Mouse (Mus musculus) gonadal fat pad, adult 2 months (tissue): Measurements from ENCODE around the gene Cklf. TPM values are rescaled to one million over a fixed set of nuclear protein-coding genes. Genes with fewer than 3 reads are reported as not detected.
"Not testable (repeated sequence)": the region's sequence is repeated elsewhere in the genome, so short reads cannot be mapped to it uniquely, and the experiment has no call there.

Experiments
- DNase-seq: peaks from one replicate; pipeline ENCODE4 v3.0.0-alpha.2; 2012; ENCODE audit warnings: low read depth
- polyA plus RNA-seq: library from polyadenylated mRNA; depleted of rRNA; stranded (reverse); fragments of >200 nt; gene quantifications from 2 replicates; pipeline ENCODE4 v1.2.3, GENCODE M21; 2012; rRNA removed

Cklf gene
- 15.9 and 19.9 TPM in 2 replicates for polyA plus RNA-seq

DNA sequence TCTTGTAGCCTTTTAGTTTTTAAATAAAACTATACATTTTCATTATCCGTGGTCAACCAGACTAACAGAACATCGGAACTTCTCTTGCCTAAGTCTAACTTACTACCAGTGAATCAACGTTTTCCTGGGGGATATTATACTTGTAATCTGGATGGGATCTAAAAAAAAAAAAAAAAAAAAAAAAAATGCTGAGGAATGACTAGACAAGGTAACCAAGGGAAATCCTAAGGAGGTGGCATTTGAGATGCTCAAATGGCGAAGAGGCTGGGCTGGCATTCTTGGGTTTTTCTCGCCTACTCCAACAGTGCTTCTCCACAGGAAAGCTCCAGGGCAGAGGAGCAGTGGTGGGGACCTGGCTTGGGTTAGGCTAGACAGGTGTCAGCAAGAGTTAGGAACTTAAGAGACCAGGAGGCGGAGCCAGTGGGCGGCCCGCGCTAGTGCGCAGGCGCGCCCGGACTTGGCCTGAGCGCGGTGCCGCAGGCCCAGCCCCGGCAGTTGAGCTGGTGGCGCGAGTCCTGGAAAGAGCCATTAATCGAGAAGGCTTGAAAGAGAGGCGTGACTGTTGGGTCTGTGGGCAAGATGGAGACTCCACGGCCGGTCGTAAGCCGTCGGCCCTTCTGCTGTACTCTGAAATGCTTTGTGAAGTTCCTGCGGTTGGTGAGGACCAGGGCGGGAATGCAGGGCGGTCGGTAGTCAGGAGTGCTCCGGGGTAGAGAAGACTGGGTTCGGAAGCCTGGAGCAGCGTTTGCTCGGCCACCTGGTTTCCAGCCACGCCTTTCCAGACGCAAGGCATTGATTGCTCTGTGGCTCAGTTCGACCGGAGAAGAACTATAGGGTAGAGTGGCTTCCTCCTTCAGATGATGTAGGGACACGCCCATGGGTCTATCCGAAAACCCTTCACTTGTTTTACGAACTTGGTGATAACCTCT, at the start of gene Cklf:
TSS of gene Cklf (plus strand) at position 423 of the 929 bp plus-strand sequence.
- no peak for DNase-seq

DNA sequence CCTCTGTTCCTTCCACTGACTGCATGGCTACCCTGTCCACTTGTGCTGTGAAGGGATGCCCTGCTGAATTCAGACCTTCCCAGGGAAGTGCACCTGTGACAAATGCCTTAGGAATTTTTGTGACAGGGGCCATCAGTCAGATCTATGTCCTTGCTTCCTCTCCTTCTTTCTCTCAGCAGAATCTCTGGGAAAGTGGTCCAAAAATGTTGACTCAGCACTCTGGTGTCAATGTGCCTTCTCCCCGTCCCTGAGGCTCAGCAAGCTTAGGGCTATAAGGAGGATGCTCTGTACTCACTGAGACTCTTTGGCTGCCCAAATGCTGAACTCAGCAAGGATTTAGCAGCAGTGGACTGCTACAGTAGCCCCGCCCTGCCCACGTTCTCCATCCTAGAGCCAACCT, 49.0 kb upstream of the Cklf start:
- no peak for DNase-seq

DNA sequence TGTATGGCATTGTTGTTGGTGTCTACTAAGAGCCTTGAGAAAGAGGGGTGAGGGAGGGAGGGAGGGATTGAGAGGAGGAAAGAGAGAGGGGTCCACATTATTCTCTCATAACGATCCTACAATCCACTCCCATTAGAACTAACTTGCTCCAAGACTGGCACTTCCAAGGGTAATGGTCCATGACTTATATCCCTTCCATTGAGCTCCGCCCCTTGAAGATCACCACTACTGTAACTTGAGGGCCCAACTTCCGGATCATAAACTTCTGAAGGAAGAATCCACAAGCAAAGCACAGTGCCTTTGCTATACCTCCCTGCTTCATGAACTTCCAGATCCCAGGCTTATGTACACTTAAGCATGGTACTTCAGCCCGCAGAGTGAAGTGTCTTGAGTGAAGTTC, 48.3 kb upstream of the Cklf start:
- no peak for DNase-seq

DNA sequence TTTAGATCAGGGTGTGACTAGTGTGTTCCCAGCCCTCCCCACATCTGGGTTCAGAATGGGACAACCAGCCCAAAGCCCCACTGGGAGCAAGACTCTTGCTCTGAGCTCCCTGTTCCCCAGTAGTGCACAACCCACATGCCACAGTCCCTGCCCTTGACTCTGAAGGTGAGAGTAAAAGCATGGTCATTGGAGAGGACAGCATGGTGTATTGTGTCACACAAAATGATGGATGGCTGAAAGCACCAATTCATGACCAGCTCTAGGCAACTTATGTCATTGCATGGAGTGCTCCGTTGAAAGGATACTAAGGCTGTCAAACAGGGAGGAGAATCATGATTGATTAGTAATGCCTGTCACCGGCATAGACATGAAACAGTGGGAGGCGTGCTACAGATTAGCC, 45.4 kb upstream of the Cklf start:
- no peak for DNase-seq

DNA sequence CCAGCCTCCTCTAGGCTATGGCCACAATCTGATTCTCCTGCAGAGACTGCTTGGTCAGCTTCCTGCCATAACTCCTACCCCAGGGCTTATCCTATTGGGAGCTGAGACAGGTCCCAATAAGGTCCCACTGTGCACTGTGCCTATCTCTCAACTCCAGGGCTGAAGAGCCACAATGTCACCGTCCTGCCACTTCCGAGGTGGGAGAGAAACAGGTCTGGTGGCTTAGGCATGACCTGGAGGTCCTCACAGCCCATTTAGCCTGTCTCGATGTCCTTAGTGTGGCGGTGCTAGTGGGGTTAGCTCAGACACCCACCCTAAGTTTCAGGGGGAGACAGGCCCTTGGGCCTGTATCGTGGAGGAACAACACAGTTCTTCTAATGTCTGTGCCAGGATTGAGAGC, 33.1 kb upstream of the Cklf start:
- no peak for DNase-seq

DNA sequence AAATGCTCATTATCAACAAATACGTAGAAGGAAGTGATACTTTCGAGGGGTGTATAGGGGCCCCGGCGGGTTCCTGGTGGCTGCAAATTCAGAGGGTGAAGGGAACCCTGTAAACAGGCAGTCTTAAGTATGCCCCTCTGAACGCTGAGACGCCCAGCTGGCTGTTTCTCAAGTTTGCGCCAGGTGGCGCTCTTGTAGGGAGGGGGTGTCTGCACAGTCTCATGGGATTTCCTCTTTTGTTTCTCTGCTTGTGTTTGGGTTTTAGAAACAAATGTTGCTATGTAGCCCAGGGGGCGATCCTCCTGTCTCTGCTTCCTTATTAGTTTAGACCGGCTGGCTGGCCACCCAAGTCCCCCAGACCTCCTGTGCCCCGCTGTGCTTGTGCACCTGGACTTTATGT, 31.6 kb upstream of the Cklf start:
- DNase-seq: no peak

DNA sequence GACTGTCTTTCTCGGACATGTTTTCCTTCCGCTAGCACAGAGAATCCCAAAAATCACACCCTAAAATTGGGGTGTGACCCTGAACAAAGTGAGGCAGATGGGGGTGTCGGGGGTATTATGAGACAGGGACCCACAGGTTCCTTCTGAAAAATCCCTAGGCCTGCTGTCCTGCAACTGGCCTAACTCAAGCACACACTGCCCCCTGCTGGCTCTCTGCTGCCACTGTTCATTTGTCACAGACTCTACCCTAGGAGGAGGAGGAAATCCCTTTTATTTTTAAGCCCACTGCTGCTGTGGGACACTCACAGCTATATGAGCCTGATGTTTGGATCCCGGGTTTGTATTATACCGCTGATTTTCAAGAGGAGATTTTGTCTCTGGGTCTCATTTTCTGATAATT, 30.9 kb upstream of the Cklf start:
- DNase-seq: no peak

DNA sequence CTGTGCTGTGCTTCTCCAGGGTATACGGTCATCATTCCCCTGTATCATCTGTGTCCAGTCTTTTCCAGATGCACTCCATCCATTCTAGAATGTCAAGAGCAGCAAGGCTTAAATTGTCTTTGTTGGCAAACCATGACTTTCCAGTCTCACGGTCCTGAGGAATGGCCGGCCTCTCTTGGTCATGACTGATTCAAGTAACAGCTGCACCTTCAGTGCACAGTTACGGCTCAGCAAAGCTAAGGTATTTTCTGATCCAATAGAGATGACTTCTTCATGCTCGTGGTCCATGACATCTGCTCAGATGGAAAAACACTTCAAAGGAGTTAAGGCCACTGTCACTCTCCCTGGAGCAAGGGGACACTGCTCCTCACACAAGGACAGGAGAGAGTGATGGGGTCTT, 23.6 kb upstream of the Cklf start:
- no peak for DNase-seq

DNA sequence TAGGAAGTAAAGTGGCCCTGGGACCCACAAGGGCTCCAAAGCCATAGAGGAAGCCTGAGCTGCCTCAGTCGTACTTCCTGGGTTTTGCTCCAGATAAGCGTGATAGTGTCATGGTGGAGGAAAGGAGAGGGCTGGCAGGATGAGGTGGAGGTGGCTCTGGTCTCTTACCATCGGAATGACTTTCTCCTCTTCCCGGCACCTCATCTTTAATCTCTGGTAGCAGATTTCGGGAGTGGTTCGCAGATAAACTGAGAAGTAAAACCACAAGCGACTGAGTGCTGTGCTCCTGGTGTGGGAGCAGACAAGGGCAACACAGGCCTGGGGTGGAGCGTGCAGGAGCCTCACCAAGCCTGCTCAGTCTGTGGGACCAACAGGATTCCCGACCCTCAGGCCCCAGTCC, 20.3 kb upstream of the Cklf start:
- DNase-seq: no peak

DNA sequence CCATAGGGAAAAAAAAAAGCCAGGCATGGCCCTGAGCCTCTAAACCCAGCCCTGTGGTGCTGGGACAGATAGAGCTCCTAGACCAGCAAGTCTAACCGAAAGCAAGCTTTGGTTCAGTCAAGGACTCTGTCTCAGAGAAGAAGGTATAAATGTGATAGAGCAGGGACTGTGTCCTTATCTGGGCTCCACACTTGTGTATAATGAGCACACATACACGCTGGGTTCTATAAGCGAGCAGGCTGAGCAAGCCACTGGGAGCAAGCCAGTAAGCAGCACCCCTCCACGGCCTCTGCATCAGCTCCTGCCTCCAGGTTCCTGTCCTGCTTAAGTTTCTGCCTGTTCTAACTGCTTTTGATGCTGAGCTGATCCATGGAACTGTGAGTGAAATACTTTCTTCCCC, 18.6 kb upstream of the Cklf start:
- DNase-seq: no peak

DNA sequence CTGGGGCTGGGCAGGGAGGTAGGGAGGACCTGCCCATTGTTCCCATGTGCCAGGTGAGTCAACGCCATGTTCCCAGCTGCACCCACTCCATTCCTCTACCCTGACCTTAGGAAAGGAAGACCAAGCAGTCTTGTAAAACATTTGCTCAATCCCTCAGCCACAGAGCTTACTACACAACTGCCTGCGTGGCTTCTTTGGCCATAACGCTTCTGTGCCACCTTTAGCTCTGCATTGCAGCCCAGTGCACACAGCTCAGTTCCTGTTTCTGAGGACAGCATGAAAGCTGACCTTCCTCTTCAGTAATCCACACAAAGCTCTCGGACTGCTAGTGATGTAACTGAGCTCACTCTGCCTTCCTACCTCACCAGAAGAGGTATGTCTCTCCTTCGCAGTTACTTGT, 17.7 kb upstream of the Cklf start:
- DNase-seq: no peak

DNA sequence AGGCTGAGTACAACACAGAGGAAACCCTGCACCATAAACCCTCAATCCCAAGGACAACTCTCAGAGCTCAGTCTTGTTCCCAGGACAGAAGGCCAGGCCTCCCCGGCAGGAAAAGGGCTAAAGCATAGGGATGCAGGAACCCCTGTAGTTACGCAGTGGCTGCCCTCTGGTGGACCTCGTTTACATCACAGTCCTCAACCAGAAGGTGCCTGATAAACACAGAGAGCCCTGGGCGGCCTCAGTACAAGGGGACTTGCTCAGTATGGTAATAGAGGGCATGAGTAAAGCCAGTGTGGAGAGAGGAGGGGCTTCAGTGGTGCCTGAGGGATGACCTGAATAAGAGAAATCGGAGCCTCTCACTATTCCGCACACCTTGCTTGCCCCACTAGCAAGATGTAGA, 16.1 kb upstream of the Cklf start:
- no peak for DNase-seq

DNA sequence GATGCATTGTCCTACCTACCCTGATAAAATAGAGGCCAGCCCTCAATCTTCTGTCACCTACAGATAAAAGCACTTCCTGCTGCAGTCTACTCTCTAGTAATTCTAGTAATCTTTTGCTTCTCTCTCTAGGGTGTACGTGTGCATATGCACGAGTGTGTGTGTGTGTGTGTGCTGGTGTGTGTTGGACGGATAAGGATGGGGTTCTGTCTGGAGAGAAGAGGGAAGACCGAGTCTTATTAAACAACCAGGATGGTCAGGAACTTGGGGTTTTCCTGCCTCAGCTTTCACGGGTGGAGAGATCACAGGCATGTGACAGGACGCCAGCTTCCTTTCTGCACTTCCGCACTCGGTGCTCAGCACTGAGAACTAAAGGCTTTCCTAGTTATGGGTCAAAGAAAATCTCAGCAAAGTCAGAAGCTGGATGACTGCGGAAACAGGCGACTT, 11.2 kb upstream of the Cklf start:
- no peak for DNase-seq

DNA sequence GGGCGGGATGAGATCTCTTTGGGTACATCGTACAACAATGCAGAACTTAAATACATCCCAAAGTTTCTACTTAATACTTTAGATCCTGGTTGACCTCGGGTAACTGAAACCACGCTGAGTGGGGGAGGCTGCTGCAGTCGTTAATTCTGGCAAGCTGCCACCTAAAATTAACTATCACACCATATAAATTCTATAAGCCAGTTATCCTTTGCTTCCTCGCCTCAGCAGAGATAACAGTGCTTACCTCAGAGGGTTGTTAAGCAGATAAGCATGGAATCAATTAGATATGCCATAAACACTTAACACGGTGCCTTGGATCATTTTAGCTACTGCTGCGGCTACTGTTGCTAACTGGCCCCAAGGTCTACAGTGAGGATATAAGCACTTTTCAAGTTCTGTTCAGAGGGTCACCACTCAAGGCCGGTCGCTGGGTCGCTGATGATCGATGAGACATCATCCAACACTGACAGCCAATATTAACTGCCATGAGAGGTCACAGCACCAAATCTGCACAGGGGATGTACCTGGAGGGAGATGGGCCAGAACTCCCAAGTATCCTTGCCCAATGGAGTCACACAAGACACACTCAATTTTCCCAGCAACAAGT, 8.5 kb upstream of the Cklf start:
- DNase-seq: no peak

DNA sequence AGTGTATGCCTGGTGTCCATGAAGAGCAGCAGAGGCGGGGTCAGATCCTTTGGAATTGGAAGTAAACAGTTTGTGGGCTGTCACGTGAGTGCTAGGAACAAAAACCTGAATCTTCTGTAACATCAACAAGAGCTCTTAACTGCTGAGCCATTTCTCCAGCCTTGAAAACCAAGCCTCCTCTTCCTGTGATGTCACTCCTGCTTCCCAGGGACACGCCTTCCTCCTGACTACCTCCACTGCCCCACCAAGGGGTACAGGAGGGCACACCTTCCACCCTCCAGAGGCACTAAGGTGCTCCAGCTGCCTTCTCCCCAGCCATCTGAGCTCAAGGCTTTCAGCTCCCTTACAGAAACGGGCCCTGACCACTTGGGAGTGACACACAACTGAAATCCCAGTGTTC, 4.0 kb upstream of the Cklf start:
- no peak for DNase-seq

DNA sequence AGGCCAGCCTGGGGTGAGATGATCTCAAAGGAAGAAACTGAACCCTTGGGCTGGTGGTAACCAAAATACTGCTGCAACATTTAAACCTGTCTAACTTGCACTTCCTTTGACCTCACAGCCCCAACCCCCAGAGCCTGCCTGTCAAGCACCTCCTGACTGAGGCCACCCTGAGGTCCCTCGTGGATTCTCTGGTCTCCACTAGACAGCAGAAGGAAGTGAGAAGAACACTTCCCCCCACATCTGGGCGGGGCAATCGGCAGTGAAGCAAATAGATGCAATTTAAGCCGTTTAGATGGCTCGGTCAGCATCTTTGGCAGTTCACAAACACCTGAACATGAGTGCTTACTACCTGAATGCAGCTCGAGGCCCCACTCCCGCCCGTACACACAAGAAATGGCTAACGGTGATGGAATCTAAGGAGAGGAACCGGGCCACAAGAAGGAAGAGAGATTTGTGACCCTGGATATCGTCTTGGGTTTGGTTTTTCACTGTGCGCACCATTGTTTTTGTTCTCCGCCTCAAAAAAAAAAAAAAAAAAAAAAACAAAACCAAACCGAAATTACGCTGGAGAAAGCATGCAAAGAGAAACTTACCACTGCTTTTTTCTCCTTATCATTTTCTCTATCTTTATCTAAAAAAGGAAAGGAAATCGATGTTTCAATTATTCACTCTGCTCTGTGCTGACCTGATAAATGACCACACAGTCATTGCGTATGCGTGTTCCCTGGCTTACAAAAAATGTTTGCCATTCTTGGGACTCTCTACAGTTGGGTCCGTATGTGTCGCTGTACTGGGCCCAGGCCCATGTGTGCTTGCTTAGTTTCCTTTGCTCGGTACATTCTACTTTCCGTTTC, 3.4 kb upstream of the Cklf start:
- no peak for DNase-seq

DNA sequence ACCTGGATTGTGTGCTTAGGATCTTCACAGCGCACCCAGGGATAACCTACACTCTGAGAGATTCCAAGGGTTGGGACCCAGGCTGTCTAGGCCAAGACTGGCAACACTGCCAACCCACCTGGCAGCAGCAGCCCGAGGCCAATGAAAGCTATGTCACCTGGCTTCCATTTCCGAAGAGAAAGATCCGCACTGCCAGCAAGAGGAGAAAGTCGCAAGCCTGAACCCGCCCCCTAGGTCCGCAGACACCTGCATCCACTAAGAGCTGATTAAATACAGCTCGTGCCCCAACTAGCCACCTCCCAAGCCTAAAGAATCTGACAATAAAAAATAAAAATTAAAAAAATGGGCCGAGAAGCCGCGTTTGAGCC, 2.8 kb upstream of the Cklf start:
- no peak for DNase-seq

DNA sequence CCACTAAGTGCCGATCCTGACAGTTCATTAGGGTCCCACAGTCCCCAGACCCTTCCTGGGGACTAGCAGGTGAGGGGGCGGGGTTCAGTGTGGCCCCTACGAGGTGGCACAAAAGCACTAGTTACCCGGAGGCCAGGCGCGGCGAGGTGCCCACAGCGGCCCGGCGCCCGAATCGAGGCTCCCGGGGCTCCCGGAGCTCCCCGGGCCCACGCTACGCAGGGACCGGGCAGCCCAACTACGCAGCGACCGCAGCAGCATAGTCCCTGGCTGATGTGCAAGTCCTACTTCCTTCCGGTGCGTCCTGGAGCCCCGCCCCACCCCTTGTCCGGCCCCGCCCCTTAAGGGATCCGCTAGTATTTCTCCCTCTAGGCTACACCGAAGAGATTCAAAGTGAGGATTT, 2.4 kb upstream of the Cklf start, which contains the start of gene Tk2:
TSS of gene Tk2 (minus strand) at position 283 of the 400 bp plus-strand sequence.
- no peak for DNase-seq

DNA sequence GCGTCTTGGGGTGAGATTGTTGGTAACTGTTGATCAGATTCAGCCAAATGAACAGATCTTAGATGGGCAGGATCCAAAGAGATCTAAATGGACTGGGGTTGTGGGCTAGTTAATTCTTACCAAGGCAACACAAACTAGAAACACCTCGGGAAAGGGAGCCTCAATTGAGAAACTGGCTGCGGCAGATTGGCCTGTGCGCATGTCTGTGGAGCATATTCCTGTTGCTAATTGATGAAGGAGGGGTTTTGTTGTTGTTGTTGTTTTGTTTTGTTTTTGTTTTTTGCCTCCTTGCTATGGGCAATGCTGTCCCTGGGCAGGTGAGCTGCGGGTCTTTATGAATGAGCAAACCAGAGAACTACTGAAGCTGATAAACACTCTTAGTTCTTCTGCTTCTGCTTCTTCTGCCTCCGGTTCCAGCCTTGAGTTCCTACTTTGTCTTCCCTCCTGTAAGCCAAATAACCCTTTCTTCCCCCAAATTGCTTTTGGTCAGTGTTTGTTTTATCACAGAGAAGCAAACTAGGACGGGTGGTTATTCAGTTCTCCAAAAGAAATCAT, 1.1 kb upstream of the Cklf start:
- DNase-seq: no peak

DNA sequence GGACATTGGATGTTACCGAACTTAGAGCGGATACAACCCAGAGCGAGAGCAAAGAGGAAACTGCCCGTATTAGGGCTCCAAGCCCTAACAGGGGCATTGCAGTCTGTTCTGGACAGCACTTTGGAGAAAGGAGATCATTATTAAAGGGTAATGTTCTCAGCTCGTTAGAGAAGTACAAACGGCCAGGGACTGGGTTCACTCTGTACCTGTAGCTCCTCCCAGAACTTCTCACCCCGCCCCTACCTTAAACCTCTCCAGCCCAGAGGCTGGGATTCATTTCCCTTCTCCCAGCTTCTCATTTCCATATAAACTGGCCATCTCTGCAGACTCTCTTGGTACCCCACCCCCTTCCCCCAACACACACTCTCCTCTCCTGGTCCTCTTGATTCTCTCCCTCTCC, 800 bp downstream of the Cklf start:
- DNase-seq: no peak

DNA sequence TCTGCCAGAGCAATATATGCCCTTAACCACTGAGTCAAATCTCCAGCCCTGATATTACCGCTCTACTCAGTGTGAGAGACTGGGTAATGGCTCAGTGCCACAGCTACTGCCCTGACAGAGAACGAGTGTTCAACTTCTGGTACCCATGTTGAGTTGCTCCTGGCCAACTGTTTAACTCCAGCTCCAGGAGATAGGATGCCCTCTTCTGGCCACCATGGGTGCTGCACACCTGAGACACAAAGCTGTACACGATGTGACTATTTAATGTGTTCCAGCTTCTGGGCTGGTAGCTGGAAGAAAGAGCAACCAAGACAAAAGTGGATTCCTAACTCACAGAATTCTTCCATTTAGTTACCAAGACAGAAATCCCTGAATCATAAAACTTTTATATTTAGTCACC, 2.4 kb downstream of the Cklf start:
- DNase-seq: no peak

DNA sequence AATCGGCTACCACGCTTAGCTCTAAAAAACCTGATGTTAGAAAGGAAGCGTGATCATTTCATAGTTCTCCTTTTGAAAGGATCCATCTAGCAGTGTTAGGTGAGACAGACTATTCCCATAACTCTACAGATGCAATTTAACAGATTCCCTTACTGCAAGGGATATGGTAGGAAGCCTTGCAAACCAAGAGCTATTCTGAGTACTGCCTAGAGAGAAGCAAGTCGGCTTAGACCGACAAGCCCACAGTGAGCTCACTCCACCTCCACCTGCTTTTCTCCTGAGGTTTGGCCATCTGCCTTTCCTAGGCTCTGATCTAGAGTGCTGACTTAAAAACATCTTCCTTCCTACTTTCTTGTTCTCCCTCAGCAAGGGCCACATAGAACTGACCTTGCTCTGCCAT, 11.1 kb downstream of the Cklf start:
- DNase-seq: not testable (repeated sequence)
